Mouse (Mus musculus): ENCODE measurements around the gene Arhgap1.

DNA sequence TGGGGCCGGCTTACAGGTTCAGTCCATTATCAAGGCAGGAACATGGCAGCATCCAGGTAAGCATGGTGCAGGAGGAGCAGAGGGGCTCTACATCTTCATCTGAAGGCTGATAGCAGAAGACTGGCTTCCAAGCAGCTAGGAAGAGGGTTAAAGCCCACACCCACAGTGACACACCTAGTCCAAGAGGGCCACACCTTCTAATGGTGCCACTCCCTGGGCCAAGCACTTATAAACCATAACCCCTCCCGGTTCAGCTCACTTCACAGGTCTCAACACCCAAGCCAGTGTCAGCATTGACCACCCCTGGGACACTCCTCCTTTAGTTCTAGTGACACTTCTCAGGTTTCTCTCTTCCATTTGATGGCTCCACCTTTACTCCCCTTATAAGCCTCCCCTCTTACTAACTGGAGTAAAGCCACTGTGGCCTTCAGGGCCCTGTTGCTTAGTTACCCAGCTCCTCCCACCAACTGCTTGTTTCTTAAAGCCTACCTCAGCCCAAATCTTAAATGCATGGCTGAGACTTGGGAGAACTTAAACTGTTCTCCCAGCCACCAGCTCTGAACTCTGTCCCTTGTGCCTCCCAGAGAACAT is 6.7 kb upstream of the Arhgap1 start:
- TF ChIP-seq CTCF (IDR thresholded peaks at IDR 0.05; ENCODE audit: low read depth) (no peak), EP300 (IDR thresholded peaks at IDR 0.05; ENCODE audit: low read depth) (no peak)

Measured in heart, postnatal 0 days (tissue).